Comparison of ENCODE assay signal across 17 mouse cellular contexts in genomic region chr8:123271901-123272300, GRCm38 (mm10). TPM values are rescaled to one million over a fixed set of nuclear protein-coding genes. Genes with fewer than 3 reads are reported as not detected.
A peak's percentile ranks its signal among the peaks of the same experiment; 100 is the strongest.
DNase-seq lines count a peak whose midpoint lies in the region; ATAC-seq and TF ChIP-seq lines count a peak whose summit lies in the region.
"Had no signal": no experiment of that assay in that cellular context is flagged by ENCODE, and none has a peak within 500 bp of the region (broad histone marks: within the 10 kb centered on the region; RNA-seq: fewer than 3 reads in every experiment).

No protein-coding gene starts in this region.

- no peak for TF ChIP-seq EP300 in stomach, postnatal 0 days (optimal IDR thresholded peaks at IDR 0.05)

- H3K4me1 ChIP-seq in limb, embryonic 12.5 days (replicated peaks), result no peaks in the 10 kb centered on the region
- H3K4me1 ChIP-seq in limb, embryonic 10.5 days, result no peaks in the 10 kb centered on the region
- H3K4me1 ChIP-seq in embryonic facial prominence, embryonic 13.5 days, result no peaks in the 10 kb centered on the region
- no peaks in the 10 kb centered on the region for H3K4me1 ChIP-seq in kidney, postnatal 0 days (replicated peaks; ENCODE audit: insufficient read depth, low read length)
- no peaks in the 10 kb centered on the region for H3K4me1 ChIP-seq in stomach, postnatal 0 days (replicated peaks; ENCODE audit: control insufficient read depth, insufficient read depth)
- H3K4me1 ChIP-seq: heart, embryonic 15.5 days; hindbrain, embryonic 12.5 days; liver, embryonic 13.5 days; neural tube, embryonic 15.5 days had no signal

- TF ChIP-seq CTCF in kidney, postnatal 0 days (IDR thresholded peaks at IDR 0.05; ENCODE audit: low read depth), result no peak
- TF ChIP-seq CTCF in stomach, postnatal 0 days (IDR thresholded peaks at IDR 0.05; ENCODE audit: low read depth), result no peak

- no peak overlapping the region for H3K4me2 ChIP-seq in limb, embryonic 12.5 days
- no peak overlapping the region for H3K4me2 ChIP-seq in embryonic facial prominence, embryonic 13.5 days
- no peak overlapping the region for H3K4me2 ChIP-seq in kidney, postnatal 0 days (ENCODE audit: low read length)
- no peak overlapping the region for H3K4me2 ChIP-seq in stomach, postnatal 0 days (replicated peaks; ENCODE audit: low read depth)
- H3K4me2 ChIP-seq: heart, embryonic 15.5 days; hindbrain, embryonic 12.5 days; liver, embryonic 13.5 days; neural tube, embryonic 15.5 days had no signal

- WGBS in limb, embryonic 12.5 days, result 80% methylated on average over 4 of the region's 4 CpGs
- 81% methylated on average over 4 of the region's 4 CpGs for WGBS in limb, embryonic 10.5 days
- WGBS in embryonic facial prominence, embryonic 13.5 days, result 78% methylated on average over 4 of the region's 4 CpGs
- WGBS in kidney, postnatal 0 days, result 68% methylated on average over 4 of the region's 4 CpGs
- 58% methylated on average over 4 of the region's 4 CpGs for WGBS in stomach, postnatal 0 days

- H3K9ac ChIP-seq in limb, embryonic 12.5 days (replicated peaks), result no peak overlapping the region
- H3K9ac ChIP-seq in embryonic facial prominence, embryonic 13.5 days, result 0 out of 2 replicates have a peak overlapping the region, but pooled peaks have one; percentile 21
- no peak overlapping the region for H3K9ac ChIP-seq in kidney, postnatal 0 days (ENCODE audit: low read depth, low read length)
- peak overlapping the region; percentile 35; the same call in 1 of the 2 replicates for H3K9ac ChIP-seq in stomach, postnatal 0 days (ENCODE audit: low read length)
- H3K9ac ChIP-seq: heart, embryonic 15.5 days; hindbrain, embryonic 12.5 days; liver, embryonic 13.5 days; neural tube, embryonic 15.5 days had no signal

- no peak for DNase-seq in limb, embryonic 10.5 days (ENCODE audit: low spot score)
- no peak for DNase-seq in kidney, postnatal 0 days (ENCODE audit: low spot score)
- DNase-seq in stomach, postnatal 0 days (ENCODE audit: low spot score), result peak; percentile 62
- no peak for DNase-seq in ovary, postnatal 14 days (ENCODE audit: low spot score)
- no peak for DNase-seq in right cerebral cortex, adult 2 months (ENCODE audit: low spot score in 2 of 2)
- no peak for DNase-seq in layer of hippocampus, adult 11-12 months (ENCODE audit: low spot score)
- DNase-seq: cerebellum, postnatal 10 days; liver, embryonic 13.5 days; lung, postnatal 10 days; spleen, adult 18-20 months; thymus, postnatal 25 days had no signal

- H3K27ac ChIP-seq in limb, embryonic 12.5 days, result no peak overlapping the region
- no peak overlapping the region for H3K27ac ChIP-seq in limb, embryonic 10.5 days
- H3K27ac ChIP-seq in embryonic facial prominence, embryonic 13.5 days, result 0 out of 2 replicates have a peak overlapping the region, but pooled peaks have one; percentile 16
- 0 out of 2 replicates have a peak overlapping the region, but pooled peaks have one; percentile 13 for H3K27ac ChIP-seq in kidney, postnatal 0 days
- H3K27ac ChIP-seq in stomach, postnatal 0 days (replicated peaks), result peak overlapping the region; percentile 49; the same call in 1 of the 2 replicates
- H3K27ac ChIP-seq: heart, embryonic 15.5 days; hindbrain, embryonic 12.5 days; liver, embryonic 13.5 days; neural tube, embryonic 15.5 days had no signal

- 0 out of 2 replicates have a peak, but pooled peaks have one; percentile 21 for ATAC-seq in limb, embryonic 12.5 days (ENCODE audit: insufficient number of reproducible peaks, insufficient read depth, low FRiP score, low TSS enrichment, low read depth)
- ATAC-seq in embryonic facial prominence, embryonic 13.5 days (ENCODE audit: insufficient number of reproducible peaks, insufficient read depth, low FRiP score, low TSS enrichment, low read depth), result no peak
- no peak for ATAC-seq in kidney, postnatal 0 days (replicated peaks; ENCODE audit: low FRiP score, low read depth)
- peak; percentile 66 for ATAC-seq in stomach, postnatal 0 days (ENCODE audit: low FRiP score, low TSS enrichment)
- ATAC-seq: CD4-positive, CD25-positive, alpha-beta regulatory T cell, adult 4 months had no signal

- peaks cover 72% of the 10 kb centered on the region for H3K36me3 ChIP-seq in limb, embryonic 12.5 days
- peaks cover 97% of the 10 kb centered on the region for H3K36me3 ChIP-seq in limb, embryonic 10.5 days
- H3K36me3 ChIP-seq in embryonic facial prominence, embryonic 13.5 days, result peaks cover 61% of the 10 kb centered on the region
- peaks cover 13% of the 10 kb centered on the region for H3K36me3 ChIP-seq in kidney, postnatal 0 days (ENCODE audit: insufficient read depth, low read length)
- H3K36me3 ChIP-seq in stomach, postnatal 0 days (ENCODE audit: control insufficient read depth, insufficient read depth, low read length), result peaks cover 10% of the 10 kb centered on the region; the same call in 1 of the 2 replicates

- H3K27me3 ChIP-seq in limb, embryonic 12.5 days, result no peaks in the 10 kb centered on the region
- H3K27me3 ChIP-seq in limb, embryonic 10.5 days (ENCODE audit: low read depth, poor library complexity, severe bottlenecking), result no peaks in the 10 kb centered on the region
- H3K27me3 ChIP-seq in embryonic facial prominence, embryonic 13.5 days, result no peaks in the 10 kb centered on the region
- no peaks in the 10 kb centered on the region for H3K27me3 ChIP-seq in kidney, postnatal 0 days (ENCODE audit: insufficient read depth, low read length)
- no peaks in the 10 kb centered on the region for H3K27me3 ChIP-seq in stomach, postnatal 0 days (ENCODE audit: control insufficient read depth, insufficient read depth, low read length)
- H3K27me3 ChIP-seq: heart, embryonic 15.5 days; hindbrain, embryonic 12.5 days; liver, embryonic 13.5 days; neural tube, embryonic 15.5 days had no signal

- no peaks in the 10 kb centered on the region for H3K9me3 ChIP-seq in limb, embryonic 12.5 days
- H3K9me3 ChIP-seq in limb, embryonic 10.5 days (replicated peaks), result no peaks in the 10 kb centered on the region
- H3K9me3 ChIP-seq in embryonic facial prominence, embryonic 13.5 days, result no peaks in the 10 kb centered on the region
- no peaks in the 10 kb centered on the region for H3K9me3 ChIP-seq in kidney, postnatal 0 days (replicated peaks; ENCODE audit: low read length)
- no peaks in the 10 kb centered on the region for H3K9me3 ChIP-seq in stomach, postnatal 0 days (ENCODE audit: control insufficient read depth, low read length)
- H3K9me3 ChIP-seq: heart, embryonic 15.5 days; hindbrain, embryonic 12.5 days; liver, embryonic 13.5 days; neural tube, embryonic 15.5 days had no signal

- no peak overlapping the region for H3K4me3 ChIP-seq in limb, embryonic 12.5 days (replicated peaks)
- H3K4me3 ChIP-seq in limb, embryonic 10.5 days, result no peak overlapping the region
- H3K4me3 ChIP-seq in embryonic facial prominence, embryonic 13.5 days, result no peak overlapping the region
- no peak overlapping the region for H3K4me3 ChIP-seq in kidney, postnatal 0 days (replicated peaks; ENCODE audit: low read depth, low read length)
- no peak overlapping the region for H3K4me3 ChIP-seq in stomach, postnatal 0 days (ENCODE audit: low read depth, low read length)
- H3K4me3 ChIP-seq: heart, embryonic 15.5 days; hindbrain, embryonic 12.5 days; liver, embryonic 13.5 days; neural tube, embryonic 15.5 days had no signal

RNA-seq across cellular contexts. Expression of gene Vps9d1, which starts 17.8 kb away (rescaled TPM):
- polyA plus RNA-seq in limb, embryonic 12.5 days (2016; fragmentation: Nextera tagmentation; extraction: Ambion mirVana), result 30.4 and 34.0 TPM in 2 replicates
- 19.0 and 26.7 TPM in 2 replicates for polyA plus RNA-seq in limb, embryonic 10.5 days (2016; fragmentation: Nextera tagmentation; extraction: Ambion mirVana)
- 32.6 and 33.3 TPM in 2 replicates for polyA plus RNA-seq in embryonic facial prominence, embryonic 13.5 days (2015; fragmentation: Nextera tagmentation; extraction: Ambion mirVana)
- polyA plus RNA-seq in kidney, postnatal 0 days (2015; fragmentation: Nextera tagmentation; extraction: Ambion mirVana), result 16.5 and 17.3 TPM in 2 replicates
- polyA plus RNA-seq in stomach, postnatal 0 days (2015; fragmentation: Nextera tagmentation; extraction: Ambion mirVana), result 10.3 and 11.2 TPM in 2 replicates

RNA-seq across cellular contexts. Expression of gene Zfp276, which starts 17.9 kb away (rescaled TPM):
- polyA plus RNA-seq in limb, embryonic 12.5 days (2016; fragmentation: Nextera tagmentation; extraction: Ambion mirVana), result 30.1 and 31.4 TPM in 2 replicates
- 23.9 and 27.9 TPM in 2 replicates for polyA plus RNA-seq in limb, embryonic 10.5 days (2016; fragmentation: Nextera tagmentation; extraction: Ambion mirVana)
- 27.0 and 29.3 TPM in 2 replicates for polyA plus RNA-seq in embryonic facial prominence, embryonic 13.5 days (2015; fragmentation: Nextera tagmentation; extraction: Ambion mirVana)
- 13.1 and 15.0 TPM in 2 replicates for polyA plus RNA-seq in kidney, postnatal 0 days (2015; fragmentation: Nextera tagmentation; extraction: Ambion mirVana)
- 7.8 and 8.3 TPM in 2 replicates for polyA plus RNA-seq in stomach, postnatal 0 days (2015; fragmentation: Nextera tagmentation; extraction: Ambion mirVana)

RNA-seq across cellular contexts. Expression of gene Spata2l, which starts 35.9 kb away (rescaled TPM):
- 1.6 and 1.8 TPM in 2 replicates for polyA plus RNA-seq in limb, embryonic 12.5 days (2016; fragmentation: Nextera tagmentation; extraction: Ambion mirVana)
- polyA plus RNA-seq in limb, embryonic 10.5 days (2016; fragmentation: Nextera tagmentation; extraction: Ambion mirVana), result 0.75 and 1.6 TPM in 2 replicates
- polyA plus RNA-seq in embryonic facial prominence, embryonic 13.5 days (2015; fragmentation: Nextera tagmentation; extraction: Ambion mirVana), result 4.6 and 5.1 TPM in 2 replicates
- polyA plus RNA-seq in kidney, postnatal 0 days (2015; fragmentation: Nextera tagmentation; extraction: Ambion mirVana), result 6.1 and 8.2 TPM in 2 replicates
- 3.1 and 3.6 TPM in 2 replicates for polyA plus RNA-seq in stomach, postnatal 0 days (2015; fragmentation: Nextera tagmentation; extraction: Ambion mirVana)

RNA-seq across cellular contexts. Expression of gene Fanca, which starts 46.5 kb away (rescaled TPM):
- 37.0 and 40.0 TPM in 2 replicates for polyA plus RNA-seq in limb, embryonic 12.5 days (2016; fragmentation: Nextera tagmentation; extraction: Ambion mirVana)
- polyA plus RNA-seq in limb, embryonic 10.5 days (2016; fragmentation: Nextera tagmentation; extraction: Ambion mirVana), result 42.7 and 46.3 TPM in 2 replicates
- 27.2 and 28.8 TPM in 2 replicates for polyA plus RNA-seq in embryonic facial prominence, embryonic 13.5 days (2015; fragmentation: Nextera tagmentation; extraction: Ambion mirVana)
- 18.7 and 21.5 TPM in 2 replicates for polyA plus RNA-seq in kidney, postnatal 0 days (2015; fragmentation: Nextera tagmentation; extraction: Ambion mirVana)
- polyA plus RNA-seq in stomach, postnatal 0 days (2015; fragmentation: Nextera tagmentation; extraction: Ambion mirVana), result 5.3 and 5.7 TPM in 2 replicates

RNA-seq across cellular contexts. Expression of gene Cdk10, which starts 47.3 kb away (rescaled TPM):
- polyA plus RNA-seq in limb, embryonic 12.5 days (2016; fragmentation: Nextera tagmentation; extraction: Ambion mirVana), result 36.3 and 36.6 TPM in 2 replicates
- 33.6 and 34.7 TPM in 2 replicates for polyA plus RNA-seq in limb, embryonic 10.5 days (2016; fragmentation: Nextera tagmentation; extraction: Ambion mirVana)
- 39.5 and 44.3 TPM in 2 replicates for polyA plus RNA-seq in embryonic facial prominence, embryonic 13.5 days (2015; fragmentation: Nextera tagmentation; extraction: Ambion mirVana)
- polyA plus RNA-seq in kidney, postnatal 0 days (2015; fragmentation: Nextera tagmentation; extraction: Ambion mirVana), result 28.7 and 29.2 TPM in 2 replicates
- 16.1 and 16.7 TPM in 2 replicates for polyA plus RNA-seq in stomach, postnatal 0 days (2015; fragmentation: Nextera tagmentation; extraction: Ambion mirVana)

Comparison
In these comparisons a context has a peak if more than half of its experiments do, and no peak if none do; other contexts are left out.
1. ATAC-seq: peak in limb, embryonic 12.5 days (single experiment) and stomach, postnatal 0 days (single experiment); none in embryonic facial prominence, embryonic 13.5 days (single experiment) and kidney, postnatal 0 days (single experiment).
2. H3K27ac ChIP-seq: peak in embryonic facial prominence, embryonic 13.5 days (single experiment), kidney, postnatal 0 days (single experiment) and stomach, postnatal 0 days (single experiment); none in limb, embryonic 12.5 days (single experiment) and limb, embryonic 10.5 days (single experiment).
3. H3K9ac ChIP-seq: peak in embryonic facial prominence, embryonic 13.5 days (single experiment) and stomach, postnatal 0 days (single experiment); none in limb, embryonic 12.5 days (single experiment) and kidney, postnatal 0 days (single experiment).